Comparison of ENCODE assay signal across 10 mouse cellular contexts in genomic region chr3:88555069-88555605, GRCm38 (mm10). TPM values are rescaled to one million over a fixed set of nuclear protein-coding genes. Genes with fewer than 3 reads are reported as not detected.
DNase-seq lines count a peak whose midpoint lies in the region; ATAC-seq lines count a peak whose summit lies in the region.
"Had no signal": no experiment of that assay in that cellular context is flagged by ENCODE, and none has a peak within 500 bp of the region (broad histone marks: within the 10 kb centered on the region; RNA-seq: fewer than 3 reads in every experiment).

No protein-coding gene starts in this region.

- peak overlapping the region; percentile 70 for H3K4me3 ChIP-seq in kidney, embryonic 14.5 days (ENCODE audit: low read length)
- no peak overlapping the region for H3K4me3 ChIP-seq in embryonic facial prominence, embryonic 13.5 days
- no peak overlapping the region for H3K4me3 ChIP-seq in hindbrain, embryonic 16.5 days (ENCODE audit: low read length)
- peak overlapping the region; percentile 94; the same call in 1 of the 2 replicates for H3K4me3 ChIP-seq in midbrain, embryonic 15.5 days

- DNase-seq in kidney, postnatal 4 days, result no peak
- DNase-seq in left cerebral cortex, adult 11 months (ENCODE audit: low spot score), result no peak
- no peak for DNase-seq in adrenal gland, postnatal 36 days
- no peak for DNase-seq in left cerebral cortex, adult 9 months (ENCODE audit: low spot score in 2 of 2)

- H3K27me3 ChIP-seq in kidney, embryonic 14.5 days (ENCODE audit: control insufficient read depth, insufficient read depth, low read length), result no peaks in the 10 kb centered on the region
- H3K27me3 ChIP-seq in embryonic facial prominence, embryonic 13.5 days, result no peaks in the 10 kb centered on the region
- no peaks in the 10 kb centered on the region for H3K27me3 ChIP-seq in hindbrain, embryonic 16.5 days (replicated peaks; ENCODE audit: control insufficient read depth, insufficient read depth, low read length)
- no peaks in the 10 kb centered on the region for H3K27me3 ChIP-seq in midbrain, embryonic 15.5 days (replicated peaks)

- H3K4me2 ChIP-seq in kidney, embryonic 14.5 days (replicated peaks; ENCODE audit: low read depth, low read length), result peak overlapping the region; percentile 78
- H3K4me2 ChIP-seq in embryonic facial prominence, embryonic 13.5 days, result peak overlapping the region; percentile 81
- H3K4me2 ChIP-seq in hindbrain, embryonic 16.5 days (ENCODE audit: low read length), result peak overlapping the region; percentile 91
- peak overlapping the region; percentile 92 for H3K4me2 ChIP-seq in midbrain, embryonic 15.5 days

- peaks cover 47% of the 10 kb centered on the region for H3K36me3 ChIP-seq in kidney, embryonic 14.5 days (ENCODE audit: control insufficient read depth, insufficient read depth, low read length)
- peaks cover 47% of the 10 kb centered on the region for H3K36me3 ChIP-seq in embryonic facial prominence, embryonic 13.5 days
- H3K36me3 ChIP-seq in hindbrain, embryonic 16.5 days (ENCODE audit: control insufficient read depth, insufficient read depth, low read length), result peaks cover 19% of the 10 kb centered on the region
- H3K36me3 ChIP-seq in midbrain, embryonic 15.5 days (replicated peaks), result peaks cover 31% of the 10 kb centered on the region

- H3K27ac ChIP-seq in kidney, embryonic 14.5 days (ENCODE audit: low read depth, low read length), result no peak overlapping the region
- no peak overlapping the region for H3K27ac ChIP-seq in embryonic facial prominence, embryonic 13.5 days
- no peak overlapping the region for H3K27ac ChIP-seq in hindbrain, embryonic 16.5 days (ENCODE audit: low read depth, low read length)
- H3K27ac ChIP-seq in midbrain, embryonic 15.5 days, result no peak overlapping the region

- H3K9ac ChIP-seq in kidney, embryonic 14.5 days (ENCODE audit: low read depth, low read length), result 0 out of 2 replicates have a peak overlapping the region, but pooled peaks have one; percentile 18
- peak overlapping the region; percentile 46; the same call in 1 of the 2 replicates for H3K9ac ChIP-seq in embryonic facial prominence, embryonic 13.5 days
- no peak overlapping the region for H3K9ac ChIP-seq in hindbrain, embryonic 16.5 days (ENCODE audit: low read depth, low read length)
- H3K9ac ChIP-seq in midbrain, embryonic 15.5 days, result no peak overlapping the region

- 71% methylated on average over 5 of the region's 5 CpGs for WGBS in kidney, embryonic 14.5 days
- WGBS in embryonic facial prominence, embryonic 13.5 days, result 81% methylated on average over 5 of the region's 5 CpGs
- 87% methylated on average over 5 of the region's 5 CpGs for WGBS in hindbrain, embryonic 16.5 days
- 78% methylated on average over 5 of the region's 5 CpGs for WGBS in midbrain, embryonic 15.5 days

- no peaks in the 10 kb centered on the region for H3K9me3 ChIP-seq in kidney, embryonic 14.5 days (ENCODE audit: control insufficient read depth, low read length)
- H3K9me3 ChIP-seq in embryonic facial prominence, embryonic 13.5 days, result no peaks in the 10 kb centered on the region
- no peaks in the 10 kb centered on the region for H3K9me3 ChIP-seq in hindbrain, embryonic 16.5 days (ENCODE audit: control insufficient read depth, low read length)
- no peaks in the 10 kb centered on the region for H3K9me3 ChIP-seq in midbrain, embryonic 15.5 days

- H3K4me1 ChIP-seq in kidney, embryonic 14.5 days (ENCODE audit: control insufficient read depth, insufficient read depth, low read length), result peaks cover 19% of the 10 kb centered on the region
- H3K4me1 ChIP-seq in embryonic facial prominence, embryonic 13.5 days, result peaks cover 26% of the 10 kb centered on the region
- peaks cover 20% of the 10 kb centered on the region for H3K4me1 ChIP-seq in hindbrain, embryonic 16.5 days (ENCODE audit: control insufficient read depth, insufficient read depth, low read depth, low read length)
- H3K4me1 ChIP-seq in midbrain, embryonic 15.5 days, result peaks cover 28% of the 10 kb centered on the region

- no peak for ATAC-seq in kidney, embryonic 14.5 days (ENCODE audit: low FRiP score, low TSS enrichment)
- no peak for ATAC-seq in embryonic facial prominence, embryonic 13.5 days (ENCODE audit: insufficient number of reproducible peaks, insufficient read depth, low FRiP score, low TSS enrichment, low read depth)
- no peak for ATAC-seq in hindbrain, embryonic 16.5 days
- no peak for ATAC-seq in midbrain, embryonic 15.5 days (replicated peaks)

RNA-seq across cellular contexts. Expression of gene Ubqln4, which starts 1.6 kb away (rescaled TPM):
- 51.4 and 73.4 TPM in 2 replicates for polyA plus RNA-seq in kidney, embryonic 14.5 days (2014; fragmentation: Nextera tagmentation; extraction: Ambion mirVana)
- polyA plus RNA-seq in embryonic facial prominence, embryonic 13.5 days (2015; fragmentation: Nextera tagmentation; extraction: Ambion mirVana), result 43.0 and 44.6 TPM in 2 replicates
- 40.1 and 44.4 TPM in 2 replicates for polyA plus RNA-seq in hindbrain, embryonic 16.5 days (2015; fragmentation: Nextera tagmentation; extraction: Ambion mirVana)
- polyA plus RNA-seq in midbrain, embryonic 15.5 days (2015; fragmentation: Nextera tagmentation; extraction: Ambion mirVana), result 45.9 and 48.0 TPM in 2 replicates
- 10 to 100 TPM; 73.3 to 74.2 TPM for total RNA-seq in adrenal gland, postnatal 36 days (2021)

RNA-seq across cellular contexts. Expression of gene Lamtor2, which starts 2.3 kb away (rescaled TPM):
- polyA plus RNA-seq in kidney, embryonic 14.5 days (2014; fragmentation: Nextera tagmentation; extraction: Ambion mirVana), result 81.7 and 165 TPM in 2 replicates
- 164 and 169 TPM in 2 replicates for polyA plus RNA-seq in embryonic facial prominence, embryonic 13.5 days (2015; fragmentation: Nextera tagmentation; extraction: Ambion mirVana)
- polyA plus RNA-seq in hindbrain, embryonic 16.5 days (2015; fragmentation: Nextera tagmentation; extraction: Ambion mirVana), result 184 and 218 TPM in 2 replicates
- 206 and 232 TPM in 2 replicates for polyA plus RNA-seq in midbrain, embryonic 15.5 days (2015; fragmentation: Nextera tagmentation; extraction: Ambion mirVana)
- 100 to 1,000 TPM; 142 to 148 TPM for total RNA-seq in adrenal gland, postnatal 36 days (2021)

RNA-seq across cellular contexts. Expression of gene Rab25, which starts 7.0 kb away (rescaled TPM):
- 14.2 and 16.7 TPM in 2 replicates for polyA plus RNA-seq in kidney, embryonic 14.5 days (2014; fragmentation: Nextera tagmentation; extraction: Ambion mirVana)
- 18.6 and 19.5 TPM in 2 replicates for polyA plus RNA-seq in embryonic facial prominence, embryonic 13.5 days (2015; fragmentation: Nextera tagmentation; extraction: Ambion mirVana)
- 0.15 TPM in 1 of 2 replicates, not detected in the other for polyA plus RNA-seq in hindbrain, embryonic 16.5 days (2015; fragmentation: Nextera tagmentation; extraction: Ambion mirVana)
- polyA plus RNA-seq in midbrain, embryonic 15.5 days (2015; fragmentation: Nextera tagmentation; extraction: Ambion mirVana), result 0.41 and 1.3 TPM in 2 replicates
- not detected for total RNA-seq in adrenal gland, postnatal 36 days (2021)
- total RNA-seq: layer of hippocampus, postnatal 25 days had no signal
- polyA plus RNA-seq: heart, postnatal 0 days had no signal

RNA-seq across cellular contexts. Expression of gene Ssr2, which starts 20.5 kb away (rescaled TPM):
- polyA plus RNA-seq in kidney, embryonic 14.5 days (2014; fragmentation: Nextera tagmentation; extraction: Ambion mirVana), result 260 and 303 TPM in 2 replicates
- polyA plus RNA-seq in embryonic facial prominence, embryonic 13.5 days (2015; fragmentation: Nextera tagmentation; extraction: Ambion mirVana), result 259 and 274 TPM in 2 replicates
- 133 and 167 TPM in 2 replicates for polyA plus RNA-seq in hindbrain, embryonic 16.5 days (2015; fragmentation: Nextera tagmentation; extraction: Ambion mirVana)
- 133 and 143 TPM in 2 replicates for polyA plus RNA-seq in midbrain, embryonic 15.5 days (2015; fragmentation: Nextera tagmentation; extraction: Ambion mirVana)
- 100 to 1,000 TPM; 207 to 252 TPM for total RNA-seq in adrenal gland, postnatal 36 days (2021)

RNA-seq across cellular contexts. Expression of gene Mex3a, which starts 22.9 kb away (rescaled TPM):
- polyA plus RNA-seq in kidney, embryonic 14.5 days (2014; fragmentation: Nextera tagmentation; extraction: Ambion mirVana), result 31.6 and 32.2 TPM in 2 replicates
- polyA plus RNA-seq in embryonic facial prominence, embryonic 13.5 days (2015; fragmentation: Nextera tagmentation; extraction: Ambion mirVana), result 32.2 and 33.4 TPM in 2 replicates
- 20.4 and 22.1 TPM in 2 replicates for polyA plus RNA-seq in hindbrain, embryonic 16.5 days (2015; fragmentation: Nextera tagmentation; extraction: Ambion mirVana)
- 37.0 and 37.7 TPM in 2 replicates for polyA plus RNA-seq in midbrain, embryonic 15.5 days (2015; fragmentation: Nextera tagmentation; extraction: Ambion mirVana)
- total RNA-seq in adrenal gland, postnatal 36 days (2021), result 1 to 10 TPM; 3.1 to 4.3 TPM

Comparison
In these comparisons a context has a peak if more than half of its experiments do, and no peak if none do; other contexts are left out.
1. H3K4me3 ChIP-seq: peak in kidney, embryonic 14.5 days (single experiment) and midbrain, embryonic 15.5 days (single experiment); none in embryonic facial prominence, embryonic 13.5 days (single experiment) and hindbrain, embryonic 16.5 days (single experiment).
2. H3K9ac ChIP-seq: peak in kidney, embryonic 14.5 days (single experiment) and embryonic facial prominence, embryonic 13.5 days (single experiment); none in hindbrain, embryonic 16.5 days (single experiment) and midbrain, embryonic 15.5 days (single experiment).
3. Peak in every context shown above with its lines, with median percentiles within 50 percentile points of each other: H3K4me2 ChIP-seq.